Mouse (Mus musculus): ENCODE measurements around the gene Ptbp3. TPM values are rescaled to one million over a fixed set of nuclear protein-coding genes. Genes with fewer than 3 reads are reported as not detected.

Ptbp3 gene
- 60.2 and 62.6 TPM in 2 replicates for polyA plus RNA-seq (2016; fragmentation: Nextera tagmentation; extraction: Ambion mirVana)

DNA sequence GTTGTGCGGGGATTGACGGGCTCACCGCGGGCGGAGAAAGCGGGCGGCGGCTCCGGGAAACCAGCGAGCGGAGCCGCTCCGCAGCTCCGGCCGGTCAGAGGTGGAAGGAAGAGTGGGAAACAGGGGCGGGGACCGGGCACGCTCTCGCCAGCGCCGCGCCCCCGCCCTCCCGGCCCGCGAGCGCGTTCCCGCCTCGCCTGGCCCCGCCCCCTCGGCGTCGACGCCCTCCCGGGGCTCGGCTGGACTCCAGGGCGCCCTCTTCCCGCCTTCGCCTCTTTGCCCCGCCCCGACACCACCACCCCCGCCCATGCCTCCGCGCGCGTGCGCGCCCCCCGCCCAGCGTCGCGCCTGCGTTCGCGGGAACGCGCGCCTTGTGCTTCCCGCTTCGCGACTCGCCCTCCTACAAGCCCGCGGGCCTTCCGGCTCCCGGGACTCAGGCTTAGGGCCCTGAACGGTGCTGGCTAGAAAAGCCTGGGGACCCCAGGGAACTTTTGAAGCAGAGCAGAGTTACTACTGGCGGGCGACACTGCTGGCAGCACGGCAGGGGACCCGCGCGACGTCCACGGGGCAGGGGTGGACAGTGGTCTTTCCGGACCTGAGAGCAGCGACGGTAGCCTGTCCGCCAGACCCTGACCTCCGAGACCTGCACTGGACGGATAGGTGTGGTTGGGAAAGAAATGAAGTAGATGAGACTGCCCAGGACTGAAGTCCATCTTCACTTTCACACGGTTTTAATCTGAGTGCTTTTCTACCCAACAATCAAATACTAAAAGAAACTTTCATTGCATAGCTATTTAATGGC lies at the start of gene Ptbp3:
Gene Ptbp3 (minus strand): TSS at position 190 of the 802 bp plus-strand sequence.
- peak; percentile 91 for ATAC-seq
- Histone ChIP-seq H3K27me3 (replicated peaks) (no peaks in the 10 kb centered on the region), H3K4me3 (peak within 1 kb of the TSS; percentile 95), H3K4me2 (peak within 1 kb of the TSS; percentile 83), H3K27ac (peak within 1 kb of the TSS; percentile 100), H3K9me3 (replicated peaks) (no peaks in the 10 kb centered on the region), H3K4me1 (peaks cover 47% of the 10 kb centered on the region), H3K9ac (peak within 1 kb of the TSS; percentile 100), H3K36me3 (no peaks in the 10 kb centered on the region)
- WGBS (ENCODE audit: insufficient replicate concordance) = under 1% methylated on average over 79 of the region's 83 CpGs

DNA sequence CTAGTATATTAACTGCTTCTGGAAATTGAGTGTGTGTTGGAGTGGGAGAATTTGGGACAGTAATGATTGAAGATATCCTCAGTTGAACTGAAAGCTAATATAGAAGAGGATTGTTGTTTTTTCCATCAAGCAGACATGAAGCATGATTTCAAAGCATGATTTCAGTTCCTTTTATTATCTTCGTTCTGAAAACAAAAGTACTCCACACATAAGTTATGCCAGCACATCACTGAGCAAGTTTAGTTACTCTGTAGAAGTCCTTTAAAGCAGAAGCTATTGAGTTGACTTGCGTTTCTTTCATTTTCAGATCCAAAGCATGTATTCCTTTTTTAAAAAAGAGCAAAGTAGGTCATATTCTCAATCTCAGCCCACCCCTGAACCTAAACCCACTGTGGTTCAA lies 47.4 kb upstream of the Ptbp3 start:
- Histone ChIP-seq H3K4me3 (no peak overlapping the region), H3K9ac (no peak overlapping the region), H3K36me3 (0 out of 2 replicates have a peak, but pooled peaks cover 3% of the 10 kb centered on the region), H3K27me3 (replicated peaks) (no peaks in the 10 kb centered on the region), H3K27ac (no peak overlapping the region), H3K4me2 (no peak overlapping the region), H3K4me1 (peaks cover 6% of the 10 kb centered on the region; the same call in 1 of the 2 replicates), H3K9me3 (replicated peaks) (no peaks in the 10 kb centered on the region)
- ATAC-seq = no peak
- WGBS (ENCODE audit: insufficient replicate concordance) = 73% methylated on average over 2 of the region's 2 CpGs

DNA sequence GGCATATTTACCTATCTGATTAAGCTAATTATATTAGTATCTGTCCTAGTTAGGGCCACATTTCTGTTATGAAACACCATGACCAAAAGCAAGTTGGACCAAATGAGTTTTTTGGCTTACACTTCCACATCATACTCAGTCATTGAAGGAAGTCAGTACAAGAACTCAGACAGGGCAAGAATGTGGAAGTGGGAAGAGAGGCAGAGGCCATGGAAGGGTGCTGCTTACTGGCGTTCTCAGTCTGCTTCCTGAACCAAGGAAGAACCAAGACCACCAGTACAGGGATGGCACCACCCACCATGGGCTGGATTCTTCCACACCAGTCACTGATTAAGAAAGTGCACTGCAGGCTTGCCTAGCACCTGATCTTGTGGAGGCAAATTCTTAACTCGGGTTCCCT lies 45.5 kb upstream of the Ptbp3 start:
- no peak overlapping the region for H3K9ac ChIP-seq
- WGBS (ENCODE audit: insufficient replicate concordance) = 48% methylated on average over 2 of the region's 2 CpGs
- no peak overlapping the region for H3K4me3 ChIP-seq
- no peaks in the 10 kb centered on the region for H3K27me3 ChIP-seq (replicated peaks)
- no peaks in the 10 kb centered on the region for H3K9me3 ChIP-seq (replicated peaks)
- 0 out of 2 replicates have a peak, but pooled peaks cover 3% of the 10 kb centered on the region for H3K36me3 ChIP-seq
- peaks cover under 1% of the 10 kb centered on the region; the same call in 1 of the 2 replicates for H3K4me1 ChIP-seq
- ATAC-seq = no peak
- no peak overlapping the region for H3K4me2 ChIP-seq
- no peak overlapping the region for H3K27ac ChIP-seq

DNA sequence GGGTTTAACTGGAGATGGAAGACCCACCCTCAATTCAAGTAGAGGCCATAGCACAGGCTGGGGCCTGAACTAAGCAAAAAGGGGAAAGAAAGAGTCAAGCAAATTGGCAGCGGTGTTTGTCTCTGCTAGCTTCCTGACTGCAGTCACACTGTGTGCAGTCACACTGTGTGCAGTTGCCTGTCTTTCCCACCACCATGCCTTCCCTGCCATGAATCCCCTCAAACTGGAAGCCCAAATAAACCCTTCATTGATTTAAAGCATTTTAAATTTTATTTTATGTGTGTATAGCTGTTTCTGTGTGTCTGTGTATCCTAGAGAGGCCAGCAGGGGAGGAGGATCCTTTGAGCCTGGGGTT lies 38.7 kb upstream of the Ptbp3 start:
- no peak overlapping the region for H3K4me3 ChIP-seq
- H3K9me3 ChIP-seq (replicated peaks) = no peaks in the 10 kb centered on the region
- no peaks in the 10 kb centered on the region for H3K27me3 ChIP-seq (replicated peaks)
- H3K9ac ChIP-seq = no peak overlapping the region
- H3K4me2 ChIP-seq = no peak overlapping the region
- no peak overlapping the region for H3K27ac ChIP-seq
- H3K36me3 ChIP-seq = no peaks in the 10 kb centered on the region
- 85% methylated on average over 1 of the region's 1 CpGs for WGBS (ENCODE audit: insufficient replicate concordance)
- ATAC-seq = no peak
- 0 out of 2 replicates have a peak, but pooled peaks cover under 1% of the 10 kb centered on the region for H3K4me1 ChIP-seq

DNA sequence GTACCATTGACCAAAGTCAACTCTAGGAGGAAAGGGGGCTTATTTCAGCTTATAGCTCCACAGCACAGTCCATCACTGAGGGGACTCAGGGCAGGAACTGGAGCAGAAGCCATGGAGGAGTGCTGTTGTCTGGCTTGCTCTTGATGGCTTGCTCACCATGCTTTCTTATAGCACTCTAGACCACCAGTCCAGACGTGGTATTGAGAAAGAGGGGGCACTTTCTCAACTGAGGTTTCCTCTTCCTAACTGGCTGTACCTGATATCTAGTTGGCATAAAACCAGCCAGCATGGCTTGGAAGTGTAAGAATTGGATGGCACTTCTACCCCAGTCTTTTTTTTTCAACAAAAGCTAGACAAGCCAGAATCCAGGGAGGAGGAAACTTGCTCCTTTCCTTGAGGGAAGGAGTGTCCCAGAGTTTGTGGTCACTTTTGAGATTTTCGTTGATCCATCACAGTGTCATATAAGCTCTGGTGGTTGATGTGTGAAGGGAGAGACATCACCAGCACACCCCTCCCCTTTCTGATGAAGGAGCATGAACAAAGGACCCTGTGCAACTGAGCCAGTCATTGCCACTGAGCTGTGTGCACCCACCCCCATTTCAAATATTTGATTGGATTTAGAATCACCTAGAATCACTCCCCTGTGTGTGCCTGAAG lies 38.2 kb upstream of the Ptbp3 start:
- Histone ChIP-seq H3K4me3 (no peak overlapping the region), H3K27me3 (replicated peaks) (no peaks in the 10 kb centered on the region), H3K9me3 (replicated peaks) (no peaks in the 10 kb centered on the region), H3K36me3 (no peaks in the 10 kb centered on the region), H3K4me1 (peaks cover 5% of the 10 kb centered on the region), H3K4me2 (no peak overlapping the region), H3K9ac (no peak overlapping the region), H3K27ac (no peak overlapping the region)
- WGBS (ENCODE audit: insufficient replicate concordance) = 56% methylated on average over 2 of the region's 2 CpGs
- ATAC-seq = no peak

DNA sequence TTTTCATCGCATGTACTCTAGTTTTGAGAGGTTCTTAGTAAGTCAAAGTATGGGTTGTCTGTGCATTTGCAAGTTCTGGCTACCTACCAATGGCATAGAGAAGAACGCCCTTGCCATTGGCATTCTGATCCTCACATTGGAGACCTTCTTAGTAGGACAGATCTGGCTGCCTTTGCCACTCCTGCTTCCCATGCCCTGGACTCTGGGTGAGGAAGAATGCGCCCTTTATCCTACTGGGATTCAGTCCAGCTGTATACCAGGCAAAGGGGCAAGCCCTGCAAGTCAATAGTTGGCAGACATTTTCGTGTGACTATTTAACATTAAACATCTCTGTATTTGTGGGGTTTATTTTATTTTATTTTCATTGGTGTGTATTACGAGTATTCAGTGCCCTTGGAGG lies 35.9 kb upstream of the Ptbp3 start:
- no peak overlapping the region for H3K27ac ChIP-seq
- no peaks in the 10 kb centered on the region for H3K27me3 ChIP-seq (replicated peaks)
- H3K9me3 ChIP-seq (replicated peaks) = no peaks in the 10 kb centered on the region
- no peak overlapping the region for H3K4me2 ChIP-seq
- H3K9ac ChIP-seq = no peak overlapping the region
- no peak overlapping the region for H3K4me3 ChIP-seq
- no peaks in the 10 kb centered on the region for H3K36me3 ChIP-seq
- ATAC-seq = no peak
- 73% methylated on average over 5 of the region's 5 CpGs for WGBS (ENCODE audit: insufficient replicate concordance)
- H3K4me1 ChIP-seq = peaks cover 18% of the 10 kb centered on the region

DNA sequence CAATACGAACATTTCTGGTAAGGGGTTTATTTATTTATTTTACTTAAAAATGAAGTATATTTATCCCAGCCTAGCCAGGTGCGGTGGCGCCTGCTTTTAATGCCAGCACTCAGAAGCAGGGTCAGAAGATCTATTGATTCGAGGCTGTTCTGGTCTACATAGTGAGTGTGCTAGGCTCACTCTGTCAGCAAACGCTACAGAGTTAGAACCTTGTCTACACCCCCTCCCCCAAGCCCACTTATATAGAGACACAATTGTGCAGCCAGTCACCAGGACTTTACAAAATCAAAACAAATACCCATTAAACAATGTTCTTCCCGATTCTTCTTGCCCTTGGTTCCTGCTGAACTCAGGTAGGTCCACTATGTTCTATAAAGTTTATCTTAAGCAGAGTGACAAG lies 33.0 kb upstream of the Ptbp3 start:
- Histone ChIP-seq H3K27ac (peak overlapping the region; percentile 34; the same call in 1 of the 2 replicates), H3K4me1 (peaks cover 20% of the 10 kb centered on the region), H3K27me3 (replicated peaks) (no peaks in the 10 kb centered on the region), H3K9ac (peak overlapping the region; percentile 75; the same call in 1 of the 2 replicates), H3K36me3 (no peaks in the 10 kb centered on the region), H3K4me3 (peak overlapping the region; percentile 66), H3K4me2 (peak overlapping the region; percentile 96), H3K9me3 (replicated peaks) (no peaks in the 10 kb centered on the region)
- WGBS (ENCODE audit: insufficient replicate concordance) = 41% methylated on average over 6 of the region's 6 CpGs
- ATAC-seq = no peak

DNA sequence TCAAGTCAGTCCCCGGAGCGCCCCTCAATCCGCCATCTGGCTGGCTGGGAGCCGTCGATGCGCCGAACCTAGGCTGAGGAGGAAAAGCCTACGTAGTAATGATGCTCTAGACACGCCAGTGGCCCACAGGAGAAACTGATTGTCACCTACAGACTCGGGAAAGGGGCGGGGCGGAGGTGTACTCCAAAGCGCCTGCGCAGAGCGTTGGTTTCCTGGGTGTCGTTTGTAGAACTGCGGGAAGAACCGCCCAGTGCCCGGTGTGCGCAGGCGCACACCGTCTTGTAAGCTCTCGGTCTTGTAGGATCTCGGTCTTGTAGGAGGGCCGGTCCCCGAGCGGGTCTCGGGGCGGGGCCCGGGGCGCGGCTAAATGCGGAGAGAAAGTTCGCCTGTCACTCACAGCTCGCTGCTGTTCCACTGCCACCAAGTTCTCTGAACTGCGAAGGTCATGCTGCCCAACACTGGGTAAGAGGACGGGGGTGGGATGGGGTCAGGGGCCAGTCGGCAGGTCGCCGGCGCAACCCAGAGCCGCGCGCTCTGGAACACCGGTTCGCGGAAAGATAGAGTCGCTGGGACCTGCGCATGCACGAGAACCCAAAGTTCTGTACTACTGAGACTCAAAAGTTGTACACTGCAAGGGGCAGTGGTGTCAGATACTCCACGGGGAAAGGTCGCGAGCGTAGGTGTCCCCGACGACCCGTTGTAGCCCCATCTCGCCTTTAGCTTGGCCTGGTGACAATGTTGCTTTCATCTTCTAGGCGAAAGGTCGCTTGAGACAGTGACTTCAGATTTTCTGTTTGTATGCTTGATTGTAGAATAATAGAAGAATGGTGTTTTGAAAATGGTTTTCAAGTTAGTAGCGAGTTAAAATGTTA lies 32.4 kb upstream of the Ptbp3 start, which contains the start of gene Hsdl2:
Gene Hsdl2 (plus strand): TSS at position 250 of the 872 bp plus-strand sequence.
- WGBS (ENCODE audit: insufficient replicate concordance) = 3% methylated on average over 61 of the region's 61 CpGs

DNA sequence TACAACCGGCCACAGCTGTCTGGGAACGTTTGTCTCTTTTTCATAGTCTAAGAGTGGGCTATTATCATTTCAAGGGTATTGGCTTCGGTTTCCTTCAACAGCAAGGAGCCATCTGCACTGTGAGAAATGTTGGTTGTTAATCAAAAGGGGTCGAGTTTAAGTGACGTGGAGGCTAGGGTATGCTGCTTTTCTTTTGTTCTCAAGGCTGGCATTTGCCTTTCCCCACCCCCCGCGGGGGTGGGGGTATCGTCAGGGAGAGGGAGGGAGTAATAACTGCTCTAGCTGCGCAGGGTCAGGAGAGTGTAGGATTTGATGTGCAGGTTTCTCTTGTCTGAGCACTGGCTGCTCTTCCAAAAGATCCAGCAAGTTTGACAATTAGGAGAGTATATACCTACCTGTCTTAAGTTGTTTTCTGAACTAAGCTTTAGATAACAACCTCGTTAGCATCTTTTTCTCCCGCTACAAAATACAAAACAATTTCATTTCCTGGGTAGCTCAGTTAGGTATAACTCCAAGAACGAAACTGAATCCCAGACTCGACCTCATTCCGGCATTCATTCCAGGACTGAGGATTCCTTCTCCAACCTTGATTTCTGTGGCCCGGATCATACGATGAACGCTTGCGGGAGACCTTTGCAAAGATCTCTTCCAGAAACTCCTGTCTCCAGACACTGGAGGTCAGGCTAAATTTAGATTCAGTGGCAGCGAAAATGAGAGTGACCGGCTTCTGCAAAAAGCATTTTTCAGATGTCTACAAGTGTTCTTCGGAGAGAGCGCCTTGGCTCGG lies 31.5 kb upstream of the Ptbp3 start:
- Histone ChIP-seq H3K27me3 (replicated peaks) (no peaks in the 10 kb centered on the region), H3K27ac (peak overlapping the region; percentile 80), H3K4me3 (peak overlapping the region; percentile 66), H3K4me1 (peaks cover 20% of the 10 kb centered on the region), H3K36me3 (no peaks in the 10 kb centered on the region), H3K9me3 (replicated peaks) (no peaks in the 10 kb centered on the region), H3K9ac (peak overlapping the region; percentile 75), H3K4me2 (peak overlapping the region; percentile 96)
- WGBS (ENCODE audit: insufficient replicate concordance) = 2% methylated on average over 23 of the region's 23 CpGs
- ATAC-seq = no peak

More for the DNA sequence above, 32.4 kb upstream of the Ptbp3 start, which contains the start of gene Hsdl2:
- H3K4me3 ChIP-seq = peak within 1 kb of the TSS; percentile 66
- H3K27ac ChIP-seq = peak within 1 kb of the TSS; percentile 80
- peak within 1 kb of the TSS; percentile 96 for H3K4me2 ChIP-seq
- ATAC-seq = peak; percentile 97
- no peaks in the 10 kb centered on the region for H3K9me3 ChIP-seq (replicated peaks)
- no peaks in the 10 kb centered on the region for H3K36me3 ChIP-seq
- no peaks in the 10 kb centered on the region for H3K27me3 ChIP-seq (replicated peaks)
- peak within 1 kb of the TSS; percentile 75 for H3K9ac ChIP-seq
- peaks cover 20% of the 10 kb centered on the region for H3K4me1 ChIP-seq

DNA sequence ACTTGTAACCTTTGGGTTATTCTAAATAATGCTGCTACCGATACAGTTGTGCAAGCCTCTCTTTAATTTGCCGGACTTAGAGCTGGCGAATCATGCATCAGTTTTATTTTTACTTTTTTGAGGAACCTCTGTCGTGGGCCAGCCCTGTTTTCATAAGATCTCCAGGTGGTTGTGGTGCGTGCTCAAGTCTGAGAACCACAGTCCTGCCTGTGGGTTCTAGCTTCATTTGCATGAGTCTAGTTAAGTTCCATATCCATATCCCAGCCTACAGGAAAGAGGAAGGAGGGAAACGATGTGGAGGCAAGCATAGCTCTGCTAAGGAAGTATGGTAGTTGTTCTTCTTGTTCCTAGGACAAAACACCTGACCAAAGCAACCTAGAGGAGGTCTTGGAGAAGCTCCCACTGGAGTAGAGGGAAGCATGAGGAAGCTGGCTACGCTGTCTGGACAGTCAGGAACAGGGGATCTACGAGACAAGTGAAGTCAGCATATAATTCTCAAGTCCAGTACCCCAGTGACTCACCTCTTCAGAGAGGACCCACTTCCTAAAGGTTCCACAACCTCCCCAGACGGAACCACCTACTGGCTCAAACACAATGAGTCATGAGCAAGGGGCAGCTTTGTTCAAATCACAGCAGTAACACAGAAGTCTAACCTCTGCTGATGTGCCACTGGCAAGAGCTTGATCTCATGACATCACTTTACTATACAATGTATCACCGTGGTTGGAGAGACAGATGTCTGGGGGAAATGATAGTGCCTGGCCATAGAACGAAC lies 26.2 kb upstream of the Ptbp3 start:
- H3K27ac ChIP-seq = no peak overlapping the region
- H3K9me3 ChIP-seq (replicated peaks) = no peaks in the 10 kb centered on the region
- H3K4me3 ChIP-seq = no peak overlapping the region
- no peaks in the 10 kb centered on the region for H3K27me3 ChIP-seq (replicated peaks)
- H3K4me2 ChIP-seq = no peak overlapping the region
- no peak for ATAC-seq
- H3K9ac ChIP-seq = no peak overlapping the region
- WGBS (ENCODE audit: insufficient replicate concordance) = 61% methylated on average over 11 of the region's 11 CpGs
- peaks cover 21% of the 10 kb centered on the region for H3K4me1 ChIP-seq
- no peaks in the 10 kb centered on the region for H3K36me3 ChIP-seq
